Mouse (Mus musculus) stomach, postnatal 0 days (tissue): ENCODE data around the gene Ciao2a.

Experiments
- CTCF ChIP-seq: IDR thresholded peaks from 2 replicates; pipeline ENCODE4 v1.5.1; 2016; ENCODE audit warnings: antibody characterized with exemption, low read depth, mild to moderate bottlenecking, moderate library complexity
- EP300 ChIP-seq: optimal IDR thresholded peaks from 2 replicates; pipeline ENCODE3; 2016; ENCODE audit warnings: antibody characterized with exemption

DNA sequence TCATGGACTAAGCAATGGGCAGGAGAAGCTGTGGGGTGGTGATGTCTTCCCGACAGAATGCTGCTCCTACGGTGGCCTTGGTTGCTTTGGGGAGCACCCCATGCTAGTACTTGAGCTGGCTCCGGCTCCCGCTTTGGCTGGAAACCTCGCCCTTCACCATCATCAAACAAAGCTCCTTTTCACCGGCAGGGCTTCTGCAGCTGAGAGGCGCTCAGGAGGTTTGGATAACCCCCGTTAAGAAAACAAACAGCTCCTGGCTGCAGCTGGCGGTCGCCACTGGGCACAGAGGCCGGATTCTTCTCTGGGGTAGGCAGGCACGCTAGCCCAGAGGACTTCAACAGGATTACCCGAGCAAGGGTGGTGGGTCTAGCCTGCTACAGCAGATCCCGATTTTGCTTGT lies 47.9 kb upstream of the Ciao2a start:
- TF ChIP-seq CTCF (no peak), EP300 (no peak)
